Mouse (Mus musculus): Measurements from ENCODE around the gene Gm20388.

The Gm20388 gene

GRCm38 (mm10) chr8:120050376-120050775 lies 139.7 kb downstream of the Gm20388 start:
- DNase-seq = no peak

- DNase-seq = no peak
Observed at GRCm38 (mm10) chr8:120051006-120051405, 140.4 kb downstream of the Gm20388 start.

DNA sequence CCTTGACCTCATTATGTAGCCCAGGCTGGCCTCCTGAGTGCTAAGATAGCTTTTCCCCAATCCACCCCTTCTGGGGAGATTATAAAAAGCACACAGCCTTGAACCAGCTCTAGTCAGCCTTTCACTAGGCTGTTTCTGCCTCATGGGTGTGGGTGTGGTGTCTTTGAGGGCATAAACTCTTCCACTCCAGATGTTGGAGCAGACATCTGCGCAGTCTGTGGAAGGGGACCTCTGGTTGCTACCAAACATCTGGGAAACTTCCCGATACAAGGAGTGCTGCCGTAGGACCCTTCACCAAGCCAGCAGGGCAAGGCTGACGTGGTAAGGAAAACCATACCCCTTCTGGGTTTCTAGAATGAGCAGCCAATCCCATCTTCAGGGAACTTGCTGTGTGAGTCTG lies 141.3 kb downstream of the Gm20388 start:
- DNase-seq = no peak

DNA sequence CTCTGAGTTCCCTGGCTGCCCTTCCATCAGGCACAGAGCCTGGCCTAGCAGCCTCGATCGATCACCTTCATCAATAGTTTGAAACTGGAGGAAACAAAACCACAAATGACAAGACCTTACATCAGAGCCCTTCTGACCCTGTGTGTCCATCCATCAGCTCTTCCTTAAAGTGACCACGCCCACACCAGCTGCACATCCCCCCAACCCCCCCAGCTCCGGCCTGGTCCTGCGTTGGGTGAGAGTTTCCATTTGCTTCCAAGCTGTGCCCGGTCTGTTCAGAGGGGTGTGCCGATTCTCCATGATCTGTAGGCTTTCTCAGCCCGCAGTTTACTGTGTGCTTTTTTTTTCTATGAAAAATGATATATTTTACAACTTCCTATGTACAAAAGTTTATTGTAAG lies 141.7 kb downstream of the Gm20388 start:
- DNase-seq = no peak

DNA sequence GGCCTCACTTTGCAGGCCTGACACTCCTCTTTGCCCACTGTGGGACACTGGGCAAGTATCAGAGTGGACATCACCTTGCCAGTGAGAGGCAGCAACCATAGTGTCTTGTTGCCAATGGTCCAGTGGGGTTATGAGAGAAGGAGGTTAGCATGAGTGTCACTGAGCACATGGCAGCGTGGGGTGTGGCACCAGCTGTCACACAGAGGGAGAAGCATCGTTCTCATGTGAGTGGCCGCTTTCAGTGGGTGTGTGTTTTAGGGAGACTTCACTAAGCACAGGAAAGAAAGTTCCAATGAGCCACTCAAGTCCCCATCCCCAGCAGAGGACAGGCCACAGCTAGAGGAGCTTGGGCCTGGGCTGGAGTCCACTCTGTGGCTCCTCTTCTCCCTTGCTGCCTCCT lies 144.2 kb downstream of the Gm20388 start:
- DNase-seq = no peak

- DNase-seq = no peak
Observed at GRCm38 (mm10) chr8:120057078-120057477, 146.4 kb downstream of the Gm20388 start.

DNA sequence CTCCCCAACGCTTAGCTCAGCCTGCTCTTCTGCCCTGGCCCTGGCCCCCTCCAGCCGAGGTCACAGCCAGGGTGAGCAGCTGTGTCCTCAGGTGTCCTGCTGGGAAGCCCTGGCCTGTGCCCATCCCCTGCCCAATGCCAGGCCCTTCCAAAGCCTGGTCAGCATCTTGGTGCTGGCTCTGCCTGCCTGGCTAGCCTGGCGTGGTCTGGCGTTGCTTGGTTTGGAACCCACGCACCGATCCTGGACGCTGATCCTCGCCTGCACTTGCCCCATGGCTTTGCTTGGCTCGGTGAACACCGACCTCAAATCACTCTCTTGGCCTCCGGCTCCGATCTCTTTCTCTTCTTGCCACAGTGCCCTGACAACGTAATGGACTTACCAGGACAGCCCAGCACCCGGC lies 152.1 kb downstream of the Gm20388 start:
- DNase-seq = no peak

DNA sequence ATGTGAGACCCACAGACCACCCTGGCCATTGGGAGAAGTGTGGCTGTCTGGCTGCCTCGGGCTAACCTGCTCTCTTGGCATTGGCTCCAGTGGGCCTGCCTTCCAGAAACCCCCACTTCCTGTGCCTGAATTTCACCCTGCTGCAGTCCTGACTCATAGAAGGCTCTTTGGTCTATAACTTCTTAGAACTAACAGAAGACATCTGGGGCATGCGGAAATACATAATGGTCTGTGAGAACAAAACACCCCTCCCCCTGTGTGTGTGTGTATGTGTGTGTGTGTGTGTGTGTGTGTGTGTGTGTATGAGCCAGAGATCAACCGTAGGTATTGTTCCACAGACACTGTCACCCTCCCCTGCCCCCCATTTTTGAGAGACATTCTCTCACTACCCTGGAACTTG lies 152.7 kb downstream of the Gm20388 start:
- DNase-seq = no peak

GRCm38 (mm10) chr8:120065611-120066010 lies 155.0 kb downstream of the Gm20388 start:
- no peak for DNase-seq

DNA sequence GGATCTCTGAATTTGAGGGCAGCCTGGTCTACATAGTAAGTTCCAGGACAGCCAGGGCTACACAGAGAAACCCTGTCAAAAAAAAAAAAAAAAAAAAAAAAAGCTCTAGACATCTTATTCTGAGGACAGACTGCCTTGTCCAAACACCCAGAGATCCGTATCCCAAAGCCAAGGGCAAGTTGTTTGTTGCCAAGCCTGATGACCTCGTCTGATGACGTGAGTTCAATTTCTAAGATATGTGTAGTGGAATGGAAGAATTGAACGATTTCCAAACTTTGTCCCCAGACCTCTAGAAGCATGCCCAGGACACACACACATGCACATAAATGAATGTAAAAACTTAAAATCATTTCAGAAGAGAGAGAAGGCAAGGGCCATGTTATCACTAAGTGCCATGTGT lies 155.6 kb downstream of the Gm20388 start:
- no peak for DNase-seq

- peak; percentile 80 for DNase-seq
Observed at GRCm38 (mm10) chr8:120067936-120068668, 157.5 kb downstream of the Gm20388 start.

- peak; percentile 92 for DNase-seq
Observed at GRCm38 (mm10) chr8:120071684-120072083, 161.0 kb downstream of the Gm20388 start.

DNA sequence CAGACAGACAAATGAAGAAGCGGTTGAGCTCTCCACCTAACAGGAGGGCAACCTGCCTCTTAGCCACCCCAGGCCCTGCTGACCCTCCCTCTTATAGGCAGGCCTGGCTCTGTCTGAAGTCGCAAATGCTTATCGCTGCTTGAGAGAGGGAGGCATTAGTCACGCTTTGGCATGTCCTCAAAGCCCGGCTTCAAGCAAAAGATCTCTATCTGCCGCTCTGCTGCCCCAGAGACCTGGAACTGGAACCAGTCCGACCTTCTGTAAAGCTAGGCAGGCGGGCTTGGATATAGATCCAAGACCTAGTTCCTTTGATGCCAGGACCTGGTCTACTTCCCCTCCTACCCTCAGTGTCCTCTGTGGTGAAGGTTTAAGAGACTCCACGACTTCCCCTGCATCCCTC lies 161.6 kb downstream of the Gm20388 start:
- peak; percentile 83 for DNase-seq

- no peak for DNase-seq
Observed at GRCm38 (mm10) chr8:120072827-120073226, 162.2 kb downstream of the Gm20388 start.

DNA sequence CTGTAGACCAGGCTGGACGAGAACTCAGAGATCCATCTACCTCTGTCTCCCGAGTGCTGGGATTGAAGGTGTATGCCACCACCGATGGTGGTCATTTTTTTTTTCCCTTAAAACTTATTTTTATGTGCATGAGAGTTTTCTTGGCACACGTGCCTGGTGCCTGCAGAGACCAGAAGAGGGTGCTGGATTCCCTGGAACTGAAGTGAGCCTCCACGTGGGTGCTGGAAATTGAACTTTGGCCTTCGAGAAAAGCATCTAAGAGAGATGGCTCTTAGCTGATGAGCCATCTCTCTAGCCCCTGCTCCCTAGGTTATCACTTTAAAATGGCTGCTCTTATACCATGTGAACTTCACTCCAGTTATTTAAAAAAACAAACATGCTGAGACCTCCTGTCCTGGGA lies 163.9 kb downstream of the Gm20388 start:
- DNase-seq = no peak

DNA sequence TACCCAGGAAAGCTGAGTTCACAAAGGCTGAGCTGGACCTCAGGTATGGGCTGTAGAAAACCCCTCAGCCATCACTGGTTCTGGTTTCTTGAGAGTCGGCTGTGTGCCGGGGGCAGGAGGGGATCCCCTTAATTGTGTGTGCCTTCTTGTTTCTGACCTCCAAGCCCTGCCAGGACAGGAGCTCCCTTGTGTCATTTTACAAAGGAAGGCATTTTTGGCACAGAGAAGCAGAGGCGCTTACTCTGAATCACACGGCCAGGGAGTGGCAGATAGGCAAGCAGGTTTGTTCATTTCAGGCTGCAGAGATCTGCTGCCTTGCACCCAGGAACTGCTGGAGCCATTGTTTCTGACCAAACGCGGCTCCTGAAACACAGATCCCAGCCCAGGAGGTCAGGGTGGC lies 164.7 kb downstream of the Gm20388 start:
- no peak for DNase-seq

- peak; percentile 77 for DNase-seq
Observed at GRCm38 (mm10) chr8:120078080-120078479, 167.4 kb downstream of the Gm20388 start.

DNA sequence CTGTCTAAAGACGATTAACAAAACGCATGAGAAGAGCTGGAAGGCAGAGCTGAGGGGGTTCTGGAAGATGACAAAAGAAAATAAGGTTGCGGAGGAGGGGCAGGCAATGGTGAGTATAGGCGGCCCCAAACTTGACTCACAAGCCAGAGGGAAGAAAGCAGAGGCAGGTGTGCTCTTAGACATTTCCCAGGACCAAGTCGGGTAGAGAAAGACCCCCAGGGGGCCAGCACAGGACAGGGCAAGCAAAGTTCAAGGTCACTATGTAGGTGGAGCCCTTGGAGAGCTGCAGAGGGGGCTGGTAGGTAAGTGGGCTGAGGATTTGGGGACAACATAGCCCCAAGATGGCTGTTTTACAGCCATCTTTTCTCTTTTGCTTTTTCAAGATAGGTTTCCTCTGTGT lies 168.7 kb downstream of the Gm20388 start:
- DNase-seq = no peak

GRCm38 (mm10) chr8:120083261-120083660 lies 172.6 kb downstream of the Gm20388 start:
- peak; percentile 54 for DNase-seq

DNA sequence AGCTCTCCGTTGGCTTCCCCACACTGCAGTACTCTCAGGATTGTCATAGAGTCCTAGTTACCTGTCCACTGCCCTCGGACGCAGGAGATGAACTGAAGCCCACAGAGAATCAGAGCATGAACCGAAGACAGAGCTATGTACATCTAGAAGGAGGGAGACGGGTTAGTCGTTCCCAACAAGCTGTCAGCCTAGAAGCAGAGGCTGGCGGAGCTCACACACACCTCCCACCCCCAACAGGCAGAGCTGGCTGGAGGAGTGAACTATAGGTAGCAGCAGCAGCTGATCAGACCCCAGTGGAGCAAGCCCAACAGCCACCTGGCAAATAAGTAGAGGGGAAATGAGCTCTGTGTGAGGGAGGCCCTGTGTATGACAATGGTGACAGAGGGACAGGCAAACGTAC lies 174.1 kb downstream of the Gm20388 start:
- DNase-seq = no peak

- DNase-seq = no peak
Observed at GRCm38 (mm10) chr8:120089511-120089910, 178.9 kb downstream of the Gm20388 start.

GRCm38 (mm10) chr8:120091032-120091431 lies 180.4 kb downstream of the Gm20388 start:
- peak; percentile 76 for DNase-seq

GRCm38 (mm10) chr8:120093103-120093502 lies 182.5 kb downstream of the Gm20388 start:
- DNase-seq = no peak

DNA sequence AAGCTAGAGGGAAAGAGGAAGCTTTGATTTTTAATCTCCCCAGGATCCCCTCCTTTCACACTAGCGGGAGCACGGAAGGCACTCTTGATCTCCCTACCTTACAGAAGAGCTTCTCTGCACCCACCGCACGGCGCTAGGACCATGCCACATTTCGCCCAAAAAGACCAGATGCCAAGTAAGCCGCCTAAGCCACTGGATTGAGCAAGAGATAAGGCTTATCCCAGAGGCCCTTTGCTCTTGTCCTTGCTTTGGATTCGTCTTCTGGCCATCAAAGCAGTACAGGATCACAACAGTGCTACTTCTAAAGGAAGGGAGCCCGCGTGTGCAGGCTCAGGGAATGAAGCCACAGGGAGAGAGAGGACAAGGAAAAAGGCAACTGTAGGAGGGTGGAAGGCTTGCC lies 184.2 kb downstream of the Gm20388 start:
- no peak for DNase-seq

DNA sequence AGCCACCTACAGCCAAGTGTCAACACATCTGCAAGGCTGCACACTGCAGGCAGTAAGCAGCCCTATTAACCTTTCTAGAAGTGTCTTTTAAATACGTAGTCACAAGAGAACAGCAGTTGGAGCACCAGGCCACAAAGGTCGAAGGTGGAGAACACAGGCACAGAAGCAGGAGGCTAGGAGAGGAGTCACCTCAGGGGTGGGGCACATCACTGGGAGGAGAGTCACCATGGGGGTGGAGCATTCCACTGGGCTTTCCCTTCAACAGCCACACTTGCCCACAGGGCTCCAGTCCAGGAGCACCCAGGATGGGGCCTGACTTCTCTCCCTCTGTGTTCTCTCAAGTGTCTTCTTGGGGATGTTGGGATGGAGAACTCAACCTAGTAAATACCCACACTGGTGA lies 185.8 kb downstream of the Gm20388 start:
- no peak for DNase-seq
